Mouse (Mus musculus) forebrain, postnatal 0 days (tissue): ENCODE measurements around the gene Gm42674. TPM values are rescaled to one million over a fixed set of nuclear protein-coding genes. Genes with fewer than 3 reads are reported as not detected.

Source experiments
- ATAC-seq: fragments of 200-750 bp; cut with Nextera tagmentation; 2 replicates; pipeline ENCODE4 v1.8.0; 2017; ENCODE audit warnings: mild to moderate bottlenecking, moderate library complexity
- DNase-seq: peaks from one replicate; pipeline ENCODE4 v3.0.0-alpha.2; 2015
- H3K27ac ChIP-seq: fragments of 300-500 bp; sonication (generic); 2 replicates; pipeline ENCODE4 v1.5.1; 2014; ENCODE audit warnings: low read depth, mild to moderate bottlenecking, antibody characterized with exemption, low read length, moderate library complexity, mixed read lengths
- H3K27me3 ChIP-seq: fragments of 300-500 bp; sonication (generic); 2 replicates; pipeline ENCODE4 v1.6.1; 2014; ENCODE audit warnings: mild to moderate bottlenecking, low read length, mixed read lengths; ENCODE audit not compliant: insufficient read depth
- H3K36me3 ChIP-seq: fragments of 300-500 bp; sonication (generic); 2 replicates; pipeline ENCODE4 v1.6.1; 2014; ENCODE audit warnings: mild to moderate bottlenecking, moderate library complexity; ENCODE audit not compliant: insufficient read depth
- H3K4me1 ChIP-seq: fragments of 300-500 bp; sonication (generic); 2 replicates; pipeline ENCODE4 v1.6.1; 2014; ENCODE audit warnings: antibody characterized with exemption; ENCODE audit not compliant: insufficient read depth
- H3K4me2 ChIP-seq: fragments of 300-500 bp; sonication (generic); 2 replicates; pipeline ENCODE4 v1.6.1; 2014; ENCODE audit warnings: low read depth, mild to moderate bottlenecking, moderate library complexity
- H3K4me3 ChIP-seq: fragments of 300-500 bp; sonication (generic); 2 replicates; pipeline ENCODE4 v1.5.1; 2014; ENCODE audit warnings: low read depth, low read length, mixed read lengths
- H3K9ac ChIP-seq: fragments of 300-500 bp; sonication (generic); 2 replicates; pipeline ENCODE4 v1.6.1; 2014; ENCODE audit warnings: mild to moderate bottlenecking
- H3K9me3 ChIP-seq: fragments of 300-500 bp; sonication (generic); 2 replicates; pipeline ENCODE4 v1.6.1; 2016; ENCODE audit warnings: low read length
- CTCF ChIP-seq: sonication (generic); IDR thresholded peaks from 2 replicates; pipeline ENCODE4 v1.5.1; 2016; ENCODE audit warnings: antibody characterized with exemption, control low read depth, low read depth
- WGBS: fragments of 180-500 bp; shearing (Covaris S2); extraction: QIAGEN DNeasy Blood & Tissue Kit; methylation state at CpG from one replicate; pipeline ENCODE4 v1.1.7; 2014; 5-methylcytosine and 5-hydroxymethylcytosine counted together
- polyA plus RNA-seq: library from polyadenylated mRNA; unstranded; fragments of >200 nt; fragmentation: Nextera tagmentation; extraction: Ambion mirVana; gene quantifications from 2 replicates; pipeline ENCODE4 v1.2.1, GENCODE M21; 2015
- total RNA-seq: library from RNA; depleted of rRNA; stranded (reverse); fragments of >200 nt; gene quantifications from 2 replicates; pipeline ENCODE4 v1.2.3, GENCODE M21; 2014

Gene Gm42674
- total and polyA plus RNA-seq, 2 experiments from 2014 or later, result not detected

- no peaks in the 10 kb centered on the region for H3K36me3 ChIP-seq
- no peaks in the 10 kb centered on the region for H3K27me3 ChIP-seq
- no peak overlapping the region for H3K4me2 ChIP-seq
- no peak overlapping the region for H3K9ac ChIP-seq
- H3K4me1 ChIP-seq, result 0 out of 2 replicates have a peak, but pooled peaks cover 3% of the 10 kb centered on the region
- H3K27ac ChIP-seq, result no peak overlapping the region
- DNase-seq (no peak), ATAC-seq (no peak)
- H3K4me3 ChIP-seq, result no peak overlapping the region
- no peaks in the 10 kb centered on the region for H3K9me3 ChIP-seq
- no peak for TF ChIP-seq CTCF
- WGBS, result 14% methylated on average over 1 of the region's 1 CpGs
These were observed 15.9 kb downstream of the Gm42674 start for GRCm38 (mm10) chr3:90617586-90617985.

GRCm38 (mm10) chr3:90621552-90621951 lies 19.8 kb downstream of the Gm42674 start:
- 55% methylated on average over 7 of the region's 7 CpGs for WGBS
- Histone ChIP-seq H3K27ac (no peak overlapping the region), H3K4me2 (no peak overlapping the region), H3K4me1 (peaks cover 10% of the 10 kb centered on the region; the same call in 1 of the 2 replicates), H3K27me3 (no peaks in the 10 kb centered on the region), H3K9ac (no peak overlapping the region), H3K9me3 (no peaks in the 10 kb centered on the region), H3K36me3 (no peaks in the 10 kb centered on the region), H3K4me3 (no peak overlapping the region)
- DNase-seq (no peak), ATAC-seq (no peak)
- TF ChIP-seq CTCF, result no peak

- Histone ChIP-seq H3K27ac (no peak overlapping the region), H3K4me2 (no peak overlapping the region), H3K4me1 (peaks cover 10% of the 10 kb centered on the region; the same call in 1 of the 2 replicates), H3K9me3 (no peaks in the 10 kb centered on the region), H3K27me3 (no peaks in the 10 kb centered on the region), H3K36me3 (no peaks in the 10 kb centered on the region), H3K4me3 (no peak overlapping the region), H3K9ac (no peak overlapping the region)
- WGBS, result 2% methylated on average over 2 of the region's 2 CpGs
- peak; percentile 79 for DNase-seq
- TF ChIP-seq CTCF, result no peak
- ATAC-seq, result peak; percentile 76
These were observed 21.8 kb downstream of the Gm42674 start for GRCm38 (mm10) chr3:90623435-90624071.

- DNase-seq, result no peak
- H3K27me3 ChIP-seq, result no peaks in the 10 kb centered on the region
- WGBS, result 79% methylated on average over 5 of the region's 5 CpGs
- H3K27ac ChIP-seq, result no peak overlapping the region
- H3K36me3 ChIP-seq, result no peaks in the 10 kb centered on the region
- H3K4me3 ChIP-seq, result no peak overlapping the region
- H3K4me1 ChIP-seq, result peaks cover 10% of the 10 kb centered on the region; the same call in 1 of the 2 replicates
- no peak for ATAC-seq
- no peak overlapping the region for H3K9ac ChIP-seq
- no peak overlapping the region for H3K4me2 ChIP-seq
- H3K9me3 ChIP-seq, result no peaks in the 10 kb centered on the region
- TF ChIP-seq CTCF, result no peak
These were observed 23.8 kb downstream of the Gm42674 start for GRCm38 (mm10) chr3:90625496-90625895.

- Histone ChIP-seq H3K4me2 (no peak overlapping the region), H3K4me3 (no peak overlapping the region), H3K4me1 (peaks cover 10% of the 10 kb centered on the region; the same call in 1 of the 2 replicates), H3K36me3 (no peaks in the 10 kb centered on the region), H3K9ac (no peak overlapping the region), H3K27me3 (no peaks in the 10 kb centered on the region), H3K27ac (no peak overlapping the region), H3K9me3 (no peaks in the 10 kb centered on the region)
- ATAC-seq, result no peak
- no peak for DNase-seq
- 79% methylated on average over 9 of the region's 9 CpGs for WGBS
- no peak for TF ChIP-seq CTCF
These were observed 24.7 kb downstream of the Gm42674 start for GRCm38 (mm10) chr3:90626266-90627021.

GRCm38 (mm10) chr3:90627366-90627765 lies 25.7 kb downstream of the Gm42674 start:
- no peak for TF ChIP-seq CTCF
- Histone ChIP-seq H3K9me3 (no peaks in the 10 kb centered on the region), H3K4me1 (peaks cover 10% of the 10 kb centered on the region; the same call in 1 of the 2 replicates), H3K27ac (no peak overlapping the region), H3K36me3 (no peaks in the 10 kb centered on the region), H3K4me2 (no peak overlapping the region), H3K9ac (no peak overlapping the region), H3K27me3 (no peaks in the 10 kb centered on the region), H3K4me3 (no peak overlapping the region)
- 96% methylated on average over 5 of the region's 5 CpGs for WGBS
- ATAC-seq (no peak), DNase-seq (no peak)

GRCm38 (mm10) chr3:90627807-90628206 lies 26.1 kb downstream of the Gm42674 start:
- H3K27ac ChIP-seq, result no peak overlapping the region
- no peaks in the 10 kb centered on the region for H3K9me3 ChIP-seq
- H3K4me2 ChIP-seq, result no peak overlapping the region
- ATAC-seq, result peak; percentile 48; the same call in 1 of the 2 replicates
- H3K4me3 ChIP-seq, result no peak overlapping the region
- no peak overlapping the region for H3K9ac ChIP-seq
- DNase-seq, result no peak
- peak; percentile 68 for TF ChIP-seq CTCF
- H3K36me3 ChIP-seq, result no peaks in the 10 kb centered on the region
- whole genome bisulfite sequencing, result 59% methylated on average over 4 of the region's 4 CpGs
- peaks cover 10% of the 10 kb centered on the region; the same call in 1 of the 2 replicates for H3K4me1 ChIP-seq
- H3K27me3 ChIP-seq, result no peaks in the 10 kb centered on the region
